Mouse (Mus musculus) testis, adult 2 months (tissue): ENCODE results near the gene Arsb.

Experiments
- CTCF ChIP-seq: fragments of 200-500 bp; IDR thresholded peaks from 2 replicates; pipeline ENCODE4 v1.5.1; 2012; ENCODE audit warnings: low read depth, mild to moderate bottlenecking, inconsistent platforms, low read length, moderate library complexity; ENCODE audit not compliant: control insufficient read depth, insufficient read depth, insufficient replicate concordance
- POLR2A ChIP-seq: fragments of 200-500 bp; IDR thresholded peaks from 2 replicates; pipeline ENCODE4 v1.6.1; 2012; ENCODE audit warnings: low read depth, mild to moderate bottlenecking, inconsistent platforms, low read length, moderate library complexity; ENCODE audit not compliant: control insufficient read depth

GRCm38 (mm10) chr13:93755084-93755483 lies 16.3 kb upstream of the Arsb start:
- no peak for TF ChIP-seq CTCF
- no peak for TF ChIP-seq POLR2A
